Mouse (Mus musculus) liver, embryonic 14.5 days (tissue): ENCODE data around the gene Arhgap24. TPM values are rescaled to one million over a fixed set of nuclear protein-coding genes. Genes with fewer than 3 reads are reported as not detected.
"Not testable (repeated sequence)": the region's sequence is repeated elsewhere in the genome, so short reads cannot be mapped to it uniquely, and the experiment has no call there.

Experiments
- ATAC-seq: fragments of 200-750 bp; cut with Nextera tagmentation; 2 replicates; pipeline ENCODE4 v1.8.0; 2017; ENCODE audit warnings: moderate number of reproducible peaks, mild to moderate bottlenecking, moderate library complexity; ENCODE audit not compliant: insufficient read depth
- DNase-seq, 3 experiments: peaks; one replicate each; pipeline ENCODE4 v3.0.0-alpha.2; 2012 to 2013; ENCODE audit warnings: low read depth in 3 of 3, low spot score in 3 of 3
- H3K27ac ChIP-seq: fragments of 300-500 bp; sonication (generic); 2 replicates; pipeline ENCODE4 v1.5.1; 2014; ENCODE audit warnings: moderate library complexity, mild to moderate bottlenecking, control low read depth, inconsistent platforms
- H3K27me3 ChIP-seq: fragments of 300-500 bp; sonication (generic); 2 replicates; pipeline ENCODE4 v1.6.1; 2014; ENCODE audit warnings: mild to moderate bottlenecking, low read length, moderate library complexity; ENCODE audit not compliant: control insufficient read depth, insufficient read depth
- H3K36me3 ChIP-seq: fragments of 300-500 bp; sonication (generic); replicated peaks from 2 replicates; pipeline ENCODE4 v1.6.1; 2014; ENCODE audit warnings: low read depth; ENCODE audit not compliant: control insufficient read depth, insufficient read depth
- H3K4me1 ChIP-seq, 2 experiments: fragments of 200-500 bp in 1 of 2; fragments of 300-500 bp in 1 of 2; sonication (generic) in 1 of 2; replicated peaks; 2 replicates each; pipeline ENCODE4 v1.6.1; 2012 to 2014; ENCODE audit warnings: antibody characterized with exemption in 1 of 2, inconsistent platforms in 1 of 2, low read length in 1 of 2; ENCODE audit not compliant: control insufficient read depth in 2 of 2, insufficient read depth in 2 of 2
- H3K4me2 ChIP-seq: fragments of 300-500 bp; sonication (generic); 2 replicates; pipeline ENCODE4 v1.6.1; 2014; ENCODE audit warnings: low read depth, mild to moderate bottlenecking, control low read depth, moderate library complexity
- H3K4me3 ChIP-seq, 2 experiments: fragments of 200-500 bp in 1 of 2; fragments of 300-500 bp in 1 of 2; sonication (generic) in 1 of 2; 2 replicates each; pipeline ENCODE4 v1.5.1; 2012 to 2014; ENCODE audit warnings: low read depth in 2 of 2, low read length in 2 of 2, mild to moderate bottlenecking in 2 of 2, control low read depth in 1 of 2, inconsistent platforms in 1 of 2, moderate library complexity in 1 of 2; ENCODE audit not compliant: insufficient read depth in 1 of 2
- H3K9ac ChIP-seq: fragments of 300-500 bp; sonication (generic); replicated peaks from 2 replicates; pipeline ENCODE4 v1.6.1; 2014; ENCODE audit warnings: mild to moderate bottlenecking, control low read depth, moderate library complexity
- H3K9me3 ChIP-seq: fragments of 300-500 bp; sonication (generic); 2 replicates; pipeline ENCODE4 v1.6.1; 2016; ENCODE audit warnings: low read length, mixed read lengths; ENCODE audit not compliant: control insufficient read depth
- CTCF ChIP-seq: IDR thresholded peaks from 2 replicates; pipeline ENCODE4 v1.5.1; 2016; ENCODE audit warnings: antibody characterized with exemption, low read depth, control low read depth
- EP300 ChIP-seq: IDR thresholded peaks from 2 replicates; pipeline ENCODE4 v1.6.1; 2016; ENCODE audit warnings: antibody characterized with exemption, low read depth
- WGBS: fragments of 180-500 bp; shearing (Covaris S2); extraction: QIAGEN DNeasy Blood & Tissue Kit; methylation state at CpG from one replicate; pipeline ENCODE4 v1.1.7; 2014; ENCODE audit not compliant: insufficient replicate concordance; 5-methylcytosine and 5-hydroxymethylcytosine counted together
- polyA plus RNA-seq, 2 experiments: library from polyadenylated mRNA; depleted of rRNA in 1 of 2; stranded (reverse) in 1 of 2; unstranded in 1 of 2; fragments of >200 nt; fragmentation: Nextera tagmentation in 1 of 2; extraction: Ambion mirVana in 1 of 2; gene quantifications; 2 replicates each; pipeline versions ENCODE4 v1.2.1 to v1.2.3; 2012 to 2014

Arhgap24 gene
- polyA plus RNA-seq, 2 experiments: 1.8 to 2.1 TPM

GRCm38 (mm10) chr5:102905441-102906211, 424.4 kb downstream of the Arhgap24 start:
- no peak for TF ChIP-seq CTCF
- no peak for TF ChIP-seq EP300
- WGBS: 37% methylated on average over 13 of the region's 13 CpGs
- Histone ChIP-seq H3K9me3 (no peaks in the 10 kb centered on the region), H3K36me3 (no peaks in the 10 kb centered on the region), H3K27me3 (no peaks in the 10 kb centered on the region), H3K4me1 (no peaks in the 10 kb centered on the region), H3K4me3 (no peak overlapping the region), H3K27ac (no peak overlapping the region), H3K9ac (no peak overlapping the region), H3K4me2 (no peak overlapping the region)
- ATAC-seq (no peak), DNase-seq (no peak)

GRCm38 (mm10) chr5:102920199-102920598, 439.0 kb downstream of the Arhgap24 start:
- H3K27ac ChIP-seq: no peak overlapping the region
- H3K36me3 ChIP-seq: no peaks in the 10 kb centered on the region
- H3K4me1 ChIP-seq: no peaks in the 10 kb centered on the region
- H3K4me2 ChIP-seq: no peak overlapping the region
- no peaks in the 10 kb centered on the region for H3K9me3 ChIP-seq
- no peaks in the 10 kb centered on the region for H3K27me3 ChIP-seq
- H3K4me3 ChIP-seq: no peak overlapping the region
- ATAC-seq (no peak), DNase-seq (no peak)
- TF ChIP-seq CTCF (no peak), EP300 (no peak)
- 71% methylated on average over 2 of the region's 2 CpGs for WGBS
- H3K9ac ChIP-seq: no peak overlapping the region

GRCm38 (mm10) chr5:102926786-102927185, 445.6 kb downstream of the Arhgap24 start:
- 55% methylated on average over 5 of the region's 5 CpGs for WGBS

GRCm38 (mm10) chr5:102930161-102930560, 449.0 kb downstream of the Arhgap24 start:
- Histone ChIP-seq H3K27me3 (no peaks in the 10 kb centered on the region), H3K27ac (no peak overlapping the region), H3K4me1 (no peaks in the 10 kb centered on the region), H3K4me2 (no peak overlapping the region), H3K4me3 (no peak overlapping the region), H3K9me3 (no peaks in the 10 kb centered on the region), H3K36me3 (no peaks in the 10 kb centered on the region), H3K9ac (no peak overlapping the region)
- no peak for DNase-seq
- no peak for ATAC-seq
- TF ChIP-seq CTCF: no peak
- TF ChIP-seq EP300: no peak
- 54% methylated on average over 6 of the region's 6 CpGs for WGBS

More at GRCm38 (mm10) chr5:102926786-102927185, 445.6 kb downstream of the Arhgap24 start:
- H3K4me3 ChIP-seq: no peak overlapping the region
- H3K27me3 ChIP-seq: no peaks in the 10 kb centered on the region
- no peak for TF ChIP-seq EP300
- TF ChIP-seq CTCF: no peak
- no peaks in the 10 kb centered on the region for H3K36me3 ChIP-seq
- H3K9ac ChIP-seq: no peak overlapping the region
- no peaks in the 10 kb centered on the region for H3K4me1 ChIP-seq
- H3K4me2 ChIP-seq: no peak overlapping the region
- no peak overlapping the region for H3K27ac ChIP-seq
- H3K9me3 ChIP-seq: no peaks in the 10 kb centered on the region
- DNase-seq (no peak), ATAC-seq (no peak)

GRCm38 (mm10) chr5:102943864-102944630, 462.9 kb downstream of the Arhgap24 start:
- ATAC-seq, H3K4me2 ChIP-seq, H3K27me3 ChIP-seq, H3K36me3 ChIP-seq, H3K27ac ChIP-seq, H3K9me3 ChIP-seq, DNase-seq, H3K4me1 ChIP-seq, H3K4me3 ChIP-seq, H3K9ac ChIP-seq: not testable (repeated sequence)
- WGBS: 60% methylated on average over 17 of the region's 17 CpGs
